Mouse (Mus musculus) adrenal gland, postnatal 25 days (tissue): ENCODE measurements around the gene Wipi1. TPM values are rescaled to one million over a fixed set of nuclear protein-coding genes. Genes with fewer than 3 reads are reported as not detected.
"Not testable (repeated sequence)": the region's sequence is repeated elsewhere in the genome, so short reads cannot be mapped to it uniquely, and the experiment has no call there.

ENCODE experiments used
- DNase-seq: peaks from one replicate; pipeline ENCODE4 v3.0.0; 2021; ENCODE audit warnings: mixed read lengths
- long read RNA-seq: library from polyadenylated mRNA; stranded (forward); transcript quantifications from one replicate; pipeline ENCODE4 v2.0.0, GENCODE M21; 2021
- total RNA-seq: library from RNA; stranded (reverse); gene quantifications from 2 replicates; pipeline ENCODE4 v1.2.3, GENCODE M21; 2021

The Wipi1 gene
- 42.7 and 65.8 TPM in 2 replicates for total RNA-seq
- long read RNA-seq, transcript Wipi1-202 (13 exons, 2,050 nt) = major isoform, 42 of 71 reads
- long read RNA-seq, transcript Wipi1-201 (12 exons, 3,338 nt) = minor isoform, 18 of 71 reads
- long read RNA-seq, partial matches to known transcripts = 3 of 71 reads
- long read RNA-seq, other reads (novel, unspliced or antisense) = 8 of 71 reads

DNA sequence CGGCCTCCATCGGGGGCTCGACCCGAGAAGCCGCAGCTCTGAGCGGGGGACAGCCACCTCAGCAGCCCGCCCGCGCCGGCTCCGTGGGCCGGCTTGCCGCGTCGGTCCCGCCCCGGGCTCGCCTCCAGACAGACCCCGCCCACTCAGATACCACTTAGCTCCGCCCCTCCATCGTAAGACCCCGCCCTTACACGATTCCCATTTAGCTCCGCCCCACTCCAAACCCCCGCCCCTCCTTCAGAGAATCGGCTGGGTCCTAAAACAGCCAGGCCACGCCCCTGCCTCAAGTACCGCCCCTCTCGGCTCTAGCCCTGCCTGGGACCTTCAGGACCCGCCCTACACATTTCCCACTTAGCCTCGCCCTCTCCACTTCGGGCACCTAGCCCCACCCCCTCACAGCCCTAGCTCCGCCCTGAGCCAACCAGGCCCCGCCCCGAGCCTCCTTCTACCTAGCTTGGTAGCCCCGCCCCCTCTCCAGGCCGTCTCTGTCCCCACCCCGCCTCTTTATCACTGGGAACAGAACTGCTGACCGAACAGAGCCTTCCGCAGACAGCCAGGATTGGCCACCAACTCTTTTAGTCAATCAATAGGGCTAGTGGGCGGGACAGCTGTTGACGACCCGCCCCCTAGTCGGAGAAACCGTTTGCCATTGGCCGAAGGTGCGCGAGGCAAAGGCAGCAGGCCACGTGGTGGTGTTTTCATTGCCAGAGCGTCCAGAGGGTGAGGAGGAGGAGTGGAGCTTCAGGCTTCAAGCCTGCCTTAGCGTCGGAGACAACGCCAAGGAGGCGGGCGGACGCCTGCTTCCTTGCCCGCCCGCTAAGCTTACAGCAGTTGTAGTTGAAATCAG lies at the start of gene Wipi1:
TSS of gene Wipi1 (minus strand) at position 665 of the 847 bp plus-strand sequence.
- DNase-seq = peak; percentile 100

DNA sequence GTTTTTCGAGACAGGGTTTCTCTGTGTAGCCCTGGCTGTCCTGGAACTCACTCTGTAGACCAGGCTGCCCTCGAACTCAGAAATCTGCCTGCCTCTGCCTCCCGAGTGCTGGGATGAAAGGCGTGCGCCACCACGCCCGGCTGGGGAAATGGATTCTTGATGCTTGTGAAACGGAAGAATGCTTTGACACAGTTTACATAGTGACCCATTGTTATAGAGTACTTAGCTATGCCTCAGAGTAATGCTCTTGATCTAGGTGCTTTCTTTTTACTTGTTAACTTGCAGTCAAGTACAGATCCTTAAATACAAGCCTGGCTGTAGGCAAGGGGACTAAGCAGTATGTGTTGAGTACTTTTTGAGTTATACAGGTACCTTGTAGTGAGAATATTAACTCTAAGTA lies 48.8 kb upstream of the Wipi1 start:
- not testable (repeated sequence) for DNase-seq

DNA sequence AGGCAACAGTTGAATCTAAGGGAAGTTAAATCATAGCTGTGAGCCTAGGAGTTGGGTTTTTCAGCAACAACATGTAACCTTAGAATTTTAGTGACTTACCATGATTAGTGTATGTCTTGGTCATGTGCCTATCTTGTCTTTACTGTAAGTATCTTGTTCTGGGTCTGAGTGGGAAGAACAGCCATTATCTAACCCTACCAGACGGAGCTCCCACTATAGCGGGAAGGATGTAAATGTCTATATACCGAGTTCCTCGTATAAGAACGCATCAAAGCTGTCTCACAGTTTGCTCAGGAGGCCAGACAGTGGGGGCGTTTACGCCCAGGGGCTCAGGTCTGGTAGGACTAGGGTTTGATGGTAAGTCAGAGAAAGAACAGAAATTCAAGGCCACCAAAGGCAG lies 44.5 kb upstream of the Wipi1 start:
- DNase-seq = no peak

DNA sequence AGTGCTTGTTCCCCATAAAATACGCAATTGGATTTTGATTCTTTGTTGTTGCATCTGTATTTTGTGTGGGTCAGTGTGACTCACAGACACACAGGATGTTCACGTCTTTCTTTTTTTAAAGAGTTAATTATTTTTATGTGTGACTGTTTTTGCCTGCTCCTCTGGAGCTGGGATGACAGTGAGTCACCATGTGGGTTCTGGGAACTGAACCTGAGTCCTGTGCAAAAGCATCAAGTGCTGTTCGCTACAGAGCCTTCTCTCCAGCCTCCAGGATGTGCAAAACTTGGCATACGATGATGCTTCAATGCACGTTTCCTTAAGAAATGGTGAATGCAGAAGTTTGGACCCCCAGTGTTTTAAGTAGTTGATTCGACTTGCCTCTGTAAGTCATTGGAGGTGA lies 42.8 kb upstream of the Wipi1 start:
- no peak for DNase-seq

DNA sequence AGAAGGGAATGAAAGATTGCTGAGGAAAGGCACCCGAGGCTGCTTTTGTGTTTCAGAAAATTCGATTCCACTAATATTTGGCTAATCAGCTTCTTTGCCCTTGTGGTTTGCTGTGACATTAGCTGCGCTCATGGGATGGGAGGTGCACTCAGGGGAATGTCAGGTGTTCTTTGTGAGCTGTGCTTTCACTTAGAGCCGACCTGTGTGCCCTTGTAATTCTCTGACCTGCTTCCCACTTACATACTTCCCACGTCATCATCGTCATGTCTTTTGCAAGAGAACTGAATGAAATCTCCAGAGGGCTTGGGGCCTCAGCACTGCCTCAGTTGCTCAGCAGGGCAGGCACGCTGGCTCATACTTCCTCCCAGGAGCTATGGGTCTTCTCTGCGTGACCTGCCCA lies 41.4 kb upstream of the Wipi1 start:
- DNase-seq = no peak

DNA sequence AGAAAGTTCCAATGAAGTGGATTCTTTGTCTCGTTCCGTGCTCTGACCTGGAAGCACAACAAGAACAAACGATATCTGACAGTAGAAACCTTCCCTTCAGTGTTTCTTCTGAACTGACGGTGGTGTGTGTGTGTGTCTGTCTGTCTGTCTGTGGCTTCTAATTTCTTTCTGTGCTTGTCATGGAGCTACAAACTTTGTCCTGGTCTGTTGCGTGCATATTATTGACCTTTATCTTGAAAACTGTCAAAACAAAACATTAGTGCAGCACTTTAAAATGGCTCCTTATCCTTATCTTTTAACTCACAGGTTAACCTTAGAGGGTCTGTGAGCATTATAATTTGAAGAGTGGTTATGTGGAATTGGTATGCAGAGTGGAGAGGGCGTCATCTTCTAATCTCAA lies 40.7 kb upstream of the Wipi1 start:
- no peak for DNase-seq

DNA sequence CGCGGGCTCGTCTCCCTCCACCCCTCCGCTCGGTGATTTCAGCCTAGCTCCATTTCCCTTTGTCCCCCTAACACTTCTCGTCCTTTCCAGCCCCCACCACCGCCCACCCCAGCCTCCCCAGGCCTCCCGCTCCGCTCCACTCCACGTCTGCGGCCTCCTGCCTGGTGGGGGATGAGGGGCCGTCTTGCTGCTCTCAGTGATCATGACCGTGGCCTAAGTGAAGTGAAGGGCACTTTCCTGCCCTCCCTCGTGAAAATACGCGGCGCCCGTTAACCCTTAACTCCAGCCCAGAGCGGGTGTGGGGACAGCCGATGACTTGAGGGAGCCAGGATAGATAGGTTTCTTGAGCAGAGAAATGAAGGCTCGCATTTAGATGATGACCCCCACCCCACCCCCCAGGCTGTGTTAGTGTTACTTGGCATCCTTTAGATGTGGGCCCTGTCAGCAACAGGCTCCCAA lies 39.8 kb upstream of the Wipi1 start:
- DNase-seq = peak; percentile 32

DNA sequence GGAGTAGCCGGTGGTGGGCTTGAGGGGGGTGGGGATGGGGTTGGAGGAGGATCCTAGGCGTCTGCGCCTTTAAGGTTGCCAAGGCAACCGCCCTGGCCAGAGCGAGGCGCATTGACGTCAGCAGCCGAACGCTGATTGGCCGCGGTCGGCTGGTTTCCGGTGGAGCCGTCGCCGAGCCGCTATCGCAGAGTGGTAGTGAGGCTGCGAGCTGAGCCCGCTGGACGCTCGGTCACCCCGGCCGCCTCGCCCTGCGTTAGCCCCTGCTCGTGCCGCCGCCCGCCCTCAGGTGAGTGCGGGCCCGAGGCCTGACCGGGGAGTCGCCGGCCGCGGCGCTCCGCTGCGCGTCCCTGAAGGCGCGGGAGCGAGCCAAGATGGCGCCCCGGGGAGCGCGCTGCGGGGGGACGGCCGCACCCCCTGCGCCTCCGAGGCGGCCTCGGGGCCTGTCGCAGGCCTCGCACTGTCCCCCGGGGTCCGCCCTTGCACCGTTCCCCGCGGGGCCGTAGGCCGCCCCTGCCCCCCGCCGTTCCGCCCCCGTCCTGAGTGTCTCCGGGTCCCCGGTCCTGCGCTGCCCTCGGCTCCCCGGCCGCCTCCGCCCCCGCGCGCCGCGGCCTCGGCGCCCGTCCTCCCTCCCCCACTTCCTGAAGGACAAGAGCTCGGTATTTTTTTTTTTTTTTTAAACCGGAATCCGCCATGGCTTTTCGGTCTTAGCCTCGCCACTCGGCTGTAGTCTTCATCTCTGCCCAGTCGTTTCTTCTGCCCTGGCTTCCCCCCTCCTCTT lies 39.2 kb upstream of the Wipi1 start:
- DNase-seq = peak; percentile 92

DNA sequence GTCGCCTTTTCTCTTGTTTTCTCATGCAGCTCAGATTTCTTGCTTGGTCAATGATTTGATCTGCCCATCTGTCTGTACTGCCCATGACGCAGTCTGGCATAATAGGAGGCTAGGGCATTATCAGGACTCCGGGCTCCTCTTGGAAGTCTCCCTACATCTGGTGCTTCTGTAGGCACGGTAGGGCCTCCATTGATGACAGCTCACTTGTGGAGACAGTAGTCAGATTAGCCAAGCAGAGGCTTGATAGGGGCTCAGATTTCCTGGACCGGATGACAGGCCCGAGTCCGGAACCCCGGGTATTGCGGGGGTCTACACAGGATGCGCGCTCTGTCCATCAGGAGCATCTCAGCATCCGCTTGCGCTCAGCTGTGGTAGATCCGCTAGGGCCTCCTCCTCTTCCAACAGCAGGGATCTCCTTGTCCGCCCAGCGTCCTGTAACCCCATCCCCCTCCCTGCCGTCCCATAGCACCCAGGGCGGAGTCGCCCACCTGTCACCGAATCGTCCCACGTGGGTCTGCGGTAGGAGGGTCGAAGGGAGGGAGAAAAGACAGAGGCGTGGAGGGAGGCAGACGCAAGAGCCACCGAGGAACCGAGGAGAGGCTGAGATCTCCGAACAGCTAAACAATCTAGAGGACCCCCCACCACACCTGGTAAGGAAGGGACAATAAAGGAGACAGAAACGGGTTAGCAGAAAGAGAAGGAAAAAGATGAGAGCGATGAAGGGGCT lies 38.4 kb upstream of the Wipi1 start:
- DNase-seq = peak; percentile 70

DNA sequence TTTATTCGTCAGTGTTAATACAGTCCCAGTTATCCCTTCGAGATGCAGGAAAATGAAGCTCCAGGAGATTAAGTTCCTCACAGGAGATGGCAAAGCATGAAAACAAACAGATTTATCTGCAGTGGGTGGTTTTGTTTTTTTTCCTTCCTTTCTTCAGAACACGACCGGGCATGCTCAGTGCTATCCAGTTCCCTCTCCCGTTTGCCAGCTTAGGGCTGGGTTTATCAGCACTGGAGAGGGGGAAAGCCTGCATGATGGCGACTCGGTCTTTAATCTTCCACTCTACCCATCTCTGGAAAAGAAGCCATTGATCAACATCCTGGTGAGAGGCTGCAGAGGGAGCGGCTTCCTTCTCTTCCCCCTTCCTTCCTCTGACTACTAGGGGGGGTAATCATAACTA lies 37.4 kb upstream of the Wipi1 start, which contains the start of gene Prkar1a:
TSS of gene Prkar1a (plus strand) at position 200 of the 400 bp plus-strand sequence.
- no peak for DNase-seq

DNA sequence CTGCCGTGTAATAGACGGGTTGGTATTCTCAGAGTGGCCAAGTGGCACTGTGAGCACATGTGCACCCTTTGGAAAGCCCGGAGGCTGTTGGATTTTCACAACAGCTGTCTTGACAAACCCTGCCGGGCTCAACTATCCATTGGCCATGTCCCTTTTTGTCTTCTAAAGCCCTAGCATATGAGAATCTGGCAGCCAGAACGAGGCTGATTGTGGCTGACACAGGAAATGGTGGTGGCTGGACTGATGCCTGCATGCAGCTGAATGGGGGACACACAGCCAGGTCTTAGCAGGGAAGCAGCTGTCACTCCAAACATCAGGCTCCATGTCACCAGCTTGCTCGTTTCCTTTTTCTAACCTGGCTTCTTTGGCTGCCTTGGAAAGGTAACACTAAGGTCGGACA lies 36.7 kb upstream of the Wipi1 start:
- DNase-seq = no peak

DNA sequence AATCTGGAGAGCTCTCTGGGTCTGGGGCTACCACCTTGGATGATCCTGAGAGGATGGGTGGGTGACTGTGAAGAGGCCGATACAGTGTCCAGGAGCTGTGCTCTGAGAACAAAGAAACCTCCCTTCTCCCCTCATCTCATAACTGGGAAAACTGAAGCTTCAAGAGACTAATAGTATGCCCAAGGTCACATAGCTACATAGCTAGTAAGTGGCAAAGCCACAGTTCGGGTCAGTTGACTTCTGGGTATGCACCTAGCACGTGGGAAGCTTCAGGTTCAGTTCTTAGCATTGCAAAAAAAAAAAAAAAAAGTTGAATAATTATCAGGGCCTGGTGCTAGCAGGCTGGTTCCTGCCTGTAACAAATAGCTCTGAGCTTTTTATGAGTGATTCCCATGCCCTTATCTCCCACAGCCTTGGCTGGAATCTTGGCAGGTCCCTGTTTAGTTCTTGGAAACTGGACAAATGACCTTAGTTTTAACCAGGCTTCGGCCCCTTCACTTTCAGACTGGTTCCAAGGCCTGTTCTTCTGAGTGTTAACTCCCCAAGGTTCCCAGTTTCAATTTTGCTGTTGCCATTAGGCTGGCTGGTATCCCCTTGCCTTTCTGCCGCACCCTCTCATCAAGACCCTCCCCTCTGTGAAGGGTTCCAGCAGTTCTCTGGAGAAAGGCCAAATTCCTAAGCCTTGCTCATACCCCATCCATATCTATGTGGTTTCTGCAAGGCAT lies 29.9 kb upstream of the Wipi1 start:
- DNase-seq = peak; percentile 38

DNA sequence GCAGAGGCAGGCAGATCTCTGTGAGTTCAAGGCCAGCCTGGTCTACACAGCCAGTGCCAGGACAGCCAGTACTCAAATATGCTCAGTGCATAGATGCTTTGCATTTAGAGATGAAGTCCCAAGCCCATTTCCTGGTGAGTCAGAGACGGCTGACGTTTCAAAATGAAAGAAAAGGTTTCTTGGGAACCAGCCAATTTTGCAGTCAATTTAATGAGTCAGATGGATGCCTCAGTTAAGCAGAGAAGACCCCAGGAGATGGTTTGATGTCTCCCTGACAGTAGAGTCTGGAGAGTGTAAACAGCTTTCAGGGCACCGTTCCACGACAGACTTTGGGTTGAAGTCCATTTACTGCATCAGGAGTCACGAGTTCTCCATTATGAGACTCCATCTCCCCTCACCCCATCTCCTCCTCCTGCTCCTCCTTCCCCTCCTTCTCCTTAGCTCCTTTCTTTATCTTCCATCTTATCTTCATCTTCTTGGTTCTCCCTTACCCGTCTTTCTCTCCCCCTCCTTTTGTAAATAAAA lies 24.2 kb upstream of the Wipi1 start:
- DNase-seq = no peak

DNA sequence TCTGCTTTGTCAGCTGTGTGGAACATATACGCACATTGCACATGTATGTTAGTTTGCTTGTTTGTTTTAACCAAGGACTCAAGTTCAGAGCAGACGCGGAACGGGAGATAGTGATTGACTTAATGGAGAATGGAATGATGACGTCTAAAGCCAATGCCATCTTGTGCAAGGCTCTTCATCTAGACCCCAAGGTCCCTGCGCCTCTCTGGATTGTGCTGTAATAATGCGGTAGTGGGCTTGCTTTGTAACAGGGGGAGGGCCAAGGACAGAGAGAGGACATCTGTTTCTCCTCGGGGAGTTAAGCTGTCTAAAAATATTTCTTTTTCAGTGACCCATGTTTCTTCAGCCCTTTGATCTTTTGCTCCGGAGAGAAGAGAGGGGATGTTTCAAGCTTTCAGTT lies 23.2 kb upstream of the Wipi1 start:
- DNase-seq = no peak

DNA sequence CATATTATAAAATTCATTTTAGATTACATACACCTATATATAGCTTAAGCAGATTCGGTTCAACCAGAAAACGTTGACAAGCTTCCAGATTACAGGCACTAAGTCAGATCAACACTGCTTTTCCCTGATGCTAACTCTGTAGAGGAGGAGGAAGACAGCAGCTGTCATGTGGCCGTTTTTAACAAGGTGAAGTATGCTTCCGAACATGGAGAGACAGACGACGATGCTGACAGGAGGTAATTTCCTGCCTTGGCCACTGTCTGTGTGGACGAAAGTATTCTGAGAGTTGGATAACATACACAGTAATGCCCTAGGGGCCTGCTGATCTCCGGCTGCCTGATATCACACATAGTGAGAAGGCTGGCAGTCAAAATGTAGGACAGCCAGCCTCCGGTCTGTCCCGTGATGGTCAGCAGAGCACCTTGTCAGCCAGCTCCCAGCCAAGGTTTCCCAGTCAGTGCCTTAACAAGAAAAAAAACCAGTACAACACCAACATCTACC lies 17.3 kb upstream of the Wipi1 start:
- DNase-seq = no peak

DNA sequence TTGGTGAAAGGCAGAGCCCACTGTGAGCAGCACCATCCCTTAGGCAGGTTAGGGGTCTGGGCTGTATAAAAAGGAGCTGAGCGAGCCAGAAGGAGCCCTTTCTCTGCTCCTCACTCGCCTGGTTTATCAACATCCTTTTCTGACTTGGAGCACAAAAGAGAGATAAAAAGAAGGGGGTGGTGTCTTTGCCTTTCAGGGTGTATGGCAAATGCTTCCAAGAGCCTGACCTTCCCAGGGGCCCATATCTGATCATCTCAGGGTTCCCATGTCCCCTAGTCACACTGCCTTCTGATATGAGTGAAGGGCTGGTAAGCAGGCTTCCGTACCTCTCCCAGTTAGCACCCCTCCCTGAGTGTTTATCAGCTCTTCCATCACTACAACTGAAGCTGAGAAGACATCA lies 16.3 kb upstream of the Wipi1 start:
- DNase-seq = no peak

DNA sequence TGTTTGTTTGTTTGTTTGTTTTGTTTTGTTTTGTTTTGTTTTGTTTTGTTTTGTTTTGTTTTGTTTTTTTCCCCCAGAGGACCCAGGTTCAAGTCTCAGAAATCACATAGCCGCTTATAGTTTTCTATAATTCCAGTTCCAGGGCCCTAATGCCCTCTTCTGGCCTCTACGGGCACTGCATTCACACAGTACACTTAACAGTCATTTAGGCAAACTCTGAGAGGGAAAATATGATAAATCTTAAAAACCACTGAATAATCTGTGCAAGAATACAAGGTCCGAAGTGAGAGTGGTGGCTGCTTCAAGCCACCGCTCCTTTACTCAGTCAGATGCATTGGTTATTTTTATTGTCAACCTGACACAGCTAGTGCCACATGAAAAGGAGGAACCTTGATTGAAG lies 15.9 kb upstream of the Wipi1 start:
- no peak for DNase-seq

DNA sequence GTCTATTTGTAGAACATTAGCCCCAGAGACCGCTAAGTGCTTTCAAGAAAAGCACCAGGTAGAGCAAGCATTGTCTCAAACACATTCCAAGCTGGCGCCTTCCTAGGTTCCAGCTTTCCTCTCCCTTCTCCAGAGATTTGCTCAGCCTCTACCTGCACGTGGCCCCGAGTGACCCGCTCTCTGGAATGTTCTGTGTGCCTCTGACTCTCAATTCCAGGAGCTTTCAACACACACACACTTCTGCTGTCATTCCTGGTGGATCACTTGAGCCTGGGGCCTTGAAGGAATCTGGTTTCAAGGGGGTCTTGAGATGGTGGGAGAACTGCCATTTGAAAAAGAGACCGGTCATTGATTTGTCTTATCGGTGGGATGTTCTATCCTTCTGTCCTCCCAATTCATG lies 11.5 kb upstream of the Wipi1 start:
- DNase-seq = no peak

DNA sequence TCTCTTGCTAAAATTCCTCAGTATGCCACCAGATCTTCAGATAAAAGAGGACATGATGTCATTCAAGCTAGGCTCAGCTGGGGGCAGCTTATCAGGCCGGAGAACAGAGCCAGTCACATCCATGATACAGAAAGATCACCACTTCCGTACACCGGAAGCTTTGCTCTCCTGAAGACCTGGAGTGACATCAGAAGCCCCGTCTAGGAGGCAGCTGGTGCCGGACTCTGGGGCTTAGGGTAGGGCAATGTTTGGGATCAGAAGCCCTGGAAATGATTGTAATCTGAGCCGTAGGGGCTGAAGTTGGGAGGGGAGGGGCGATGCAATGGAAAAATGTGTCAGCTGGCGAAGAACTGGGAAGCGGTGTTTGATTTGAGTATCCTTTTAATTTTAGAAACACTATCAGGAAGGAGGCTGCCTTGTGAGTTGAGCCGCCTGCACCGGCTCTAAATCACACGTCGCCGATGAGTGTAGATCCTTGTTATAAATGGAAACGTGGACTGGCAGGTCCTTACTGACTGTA lies 10.8 kb upstream of the Wipi1 start:
- DNase-seq = peak; percentile 24

DNA sequence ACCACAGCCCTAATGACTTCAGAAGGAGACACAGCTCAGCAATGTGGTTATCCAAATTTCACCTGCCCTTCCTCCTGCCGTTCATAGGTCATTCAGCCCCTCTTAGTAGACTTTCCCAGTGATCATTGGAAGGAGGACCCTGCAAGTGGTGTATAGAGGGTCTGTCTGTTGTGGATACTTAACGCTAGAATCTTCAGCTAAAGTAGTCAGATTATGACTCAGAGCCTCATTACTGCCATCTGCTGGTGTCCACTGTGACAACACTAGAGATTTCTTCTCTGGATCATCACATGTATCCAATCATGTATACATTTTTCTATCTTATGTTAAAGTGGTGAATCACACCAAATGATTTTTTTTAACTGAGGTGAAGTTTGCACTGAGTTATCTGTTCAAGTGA lies 9.4 kb upstream of the Wipi1 start:
- DNase-seq = peak; percentile 47

DNA sequence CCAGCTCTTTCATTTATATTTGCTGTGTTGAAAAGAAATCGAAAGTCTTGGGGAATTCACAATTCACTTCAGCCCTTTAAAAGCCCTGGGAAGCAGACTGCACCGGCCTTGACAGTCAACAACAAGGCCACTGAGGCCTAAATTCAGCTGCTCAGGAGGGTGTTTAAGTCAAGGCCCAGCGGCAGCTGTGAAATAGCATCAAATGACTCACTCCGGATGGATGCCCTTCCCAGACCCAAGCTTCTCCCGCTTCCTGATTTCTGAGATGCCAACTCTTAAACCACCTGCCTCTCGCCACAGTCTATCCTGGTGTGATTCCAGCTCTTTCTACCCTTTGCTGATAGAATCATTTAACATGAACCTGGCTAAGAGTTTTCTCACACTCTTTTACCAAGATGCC lies 8.6 kb upstream of the Wipi1 start:
- peak; percentile 45 for DNase-seq
